Mouse (Mus musculus) liver, adult (tissue): Measurements from ENCODE around the gene Tppp3.

Source experiments
- GATA4 ChIP-seq: IDR thresholded peaks from 2 replicates; pipeline ENCODE4 v1.6.1; 2014; ENCODE audit warnings: mild to moderate bottlenecking, low read length; ENCODE audit not compliant: insufficient replicate concordance

Tppp3 gene

DNA sequence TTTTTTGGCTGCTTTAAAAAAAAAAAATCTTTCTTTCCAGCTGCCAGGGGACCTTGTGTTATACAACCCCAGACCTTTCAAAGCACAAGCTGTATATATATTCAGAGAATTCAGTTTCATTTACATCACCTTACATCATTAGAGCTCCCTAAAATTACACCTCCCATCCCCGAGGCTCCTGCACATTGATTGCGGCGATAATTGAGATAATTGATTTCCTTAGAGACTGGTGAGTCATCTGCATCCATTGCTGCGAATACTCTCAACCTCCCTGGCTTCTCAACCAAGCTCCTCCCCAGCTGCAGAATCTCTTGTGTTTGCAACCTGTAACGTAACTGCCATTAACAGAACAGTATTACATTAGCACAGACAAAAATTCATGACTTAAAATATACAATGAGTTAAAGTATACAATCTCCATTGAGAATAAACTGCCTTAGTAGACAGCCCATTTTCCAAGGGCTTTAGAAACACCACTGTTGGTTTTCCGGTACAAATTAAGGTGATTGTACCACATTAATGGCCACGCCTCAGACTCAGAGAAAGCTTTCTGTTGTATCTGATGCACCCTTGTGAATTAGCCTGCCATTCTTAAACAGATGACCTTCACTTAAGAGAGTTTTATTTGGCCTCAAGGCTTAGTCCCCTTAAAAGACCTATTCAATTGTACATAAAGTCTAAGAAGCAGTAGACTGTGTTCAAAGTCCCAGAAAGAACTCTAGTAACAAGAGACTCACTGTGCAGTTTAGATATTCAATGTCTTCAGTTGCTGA is 39.4 kb downstream of the Tppp3 start:
- no peak for TF ChIP-seq GATA4

- TF ChIP-seq GATA4, result no peak
These were observed 44.4 kb downstream of the Tppp3 start for GRCm38 (mm10) chr8:105426878-105427277.

GRCm38 (mm10) chr8:105422006-105422405 is 49.3 kb downstream of the Tppp3 start:
- no peak for TF ChIP-seq GATA4

DNA sequence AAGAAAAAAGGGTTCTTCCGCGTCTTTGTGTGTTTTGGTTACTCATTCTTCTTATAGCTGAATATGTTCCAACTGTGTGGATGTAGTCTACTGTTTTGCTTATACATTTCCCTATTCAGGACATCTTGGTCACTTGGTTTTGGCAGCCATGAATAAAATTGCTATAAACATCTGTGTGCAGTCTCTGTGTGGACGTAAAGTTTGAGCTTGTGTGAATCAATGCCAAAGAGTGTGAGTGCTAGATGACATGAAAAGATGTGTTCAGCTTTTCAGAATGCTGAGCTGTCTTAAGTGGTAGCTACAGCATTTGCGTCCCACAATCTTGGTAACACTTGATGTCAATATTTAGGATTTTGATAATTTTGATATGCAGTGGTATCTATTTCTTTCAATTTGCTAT is 51.5 kb downstream of the Tppp3 start:
- TF ChIP-seq GATA4, result no peak

DNA sequence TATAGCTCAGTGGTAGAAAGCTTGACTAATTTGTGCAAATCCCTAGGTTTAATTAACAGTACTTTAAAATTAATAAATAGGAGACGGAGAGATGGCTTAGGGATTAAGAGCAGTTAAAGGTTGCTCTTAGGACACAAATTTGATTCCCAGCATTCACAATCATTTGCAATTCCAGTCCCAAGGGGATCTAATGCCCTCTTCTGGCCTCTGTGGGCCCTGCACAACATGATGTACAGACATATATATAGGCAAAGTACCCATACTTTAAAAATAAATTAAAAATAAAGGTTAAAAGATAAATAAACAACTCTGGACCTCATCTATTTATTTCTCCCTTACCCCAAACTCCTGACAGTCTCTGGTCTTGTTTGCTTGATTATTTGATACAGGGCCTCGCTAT is 52.3 kb downstream of the Tppp3 start:
- TF ChIP-seq GATA4, result no peak
